Mouse (Mus musculus) CH12.LX (cell line): Measurements from ENCODE around the gene Dscaml1.

Experiments
- CHD1 ChIP-seq: IDR thresholded peaks from 2 replicates; pipeline ENCODE4 v1.6.1; 2012; ENCODE audit warnings: low read depth, low read length, improper control_type of control experiment, inconsistent platforms
- CTCF ChIP-seq, 2 experiments: IDR thresholded peaks in 1 of 2; conservative IDR thresholded peaks in 1 of 2; 2 replicates each; pipeline ENCODE4 v1.5.1; 2011 to 2012; ENCODE audit warnings: low read depth in 2 of 2, low read length in 2 of 2, improper control_type of control experiment in 1 of 2, inconsistent platforms in 1 of 2, mild to moderate bottlenecking in 1 of 2, moderate library complexity in 1 of 2
- E2F4 ChIP-seq: IDR thresholded peaks from 2 replicates; pipeline ENCODE4 v1.6.1; 2011; ENCODE audit warnings: low read depth, low read length, improper control_type of control experiment; ENCODE audit not compliant: insufficient replicate concordance
- ETS1 ChIP-seq: conservative IDR thresholded peaks from 2 replicates; pipeline ENCODE4 v1.6.1; 2012; ENCODE audit warnings: low read depth, mild to moderate bottlenecking, inconsistent platforms, low read length, improper control_type of control experiment, moderate library complexity
- GABPA ChIP-seq: IDR thresholded peaks from 2 replicates; pipeline ENCODE4 v1.6.1; 2012; ENCODE audit warnings: low read depth, low read length, improper control_type of control experiment, inconsistent platforms; ENCODE audit not compliant: insufficient replicate concordance
- MAFK ChIP-seq: IDR thresholded peaks from 2 replicates; pipeline ENCODE4 v1.6.1; 2011; ENCODE audit warnings: low read length, improper control_type of control experiment; ENCODE audit not compliant: insufficient replicate concordance
- MAX ChIP-seq: IDR thresholded peaks from 2 replicates; pipeline ENCODE4 v1.6.1; 2011; ENCODE audit warnings: low read length, improper control_type of control experiment
- POLR2A ChIP-seq: IDR thresholded peaks from 2 replicates; pipeline ENCODE4 v1.6.1; 2011; ENCODE audit warnings: low read depth, mild to moderate bottlenecking, improper control_type of control experiment, low read length
- SMC3 ChIP-seq: IDR thresholded peaks from 2 replicates; pipeline ENCODE4 v1.6.1; 2011; ENCODE audit warnings: low read depth, low read length, improper control_type of control experiment
- USF2 ChIP-seq: conservative IDR thresholded peaks from 2 replicates; pipeline ENCODE4 v1.6.1; 2011; ENCODE audit warnings: low read depth, low read length, improper control_type of control experiment
- ZC3H11A ChIP-seq: IDR thresholded peaks from 2 replicates; pipeline ENCODE4 v1.6.1; 2012; ENCODE audit warnings: low read depth, mild to moderate bottlenecking, inconsistent platforms, low read length, improper control_type of control experiment

GRCm38 (mm10) chr9:45519841-45520240 is 93.4 kb downstream of the Dscaml1 start:
- TF ChIP-seq MAFK: no peak
- TF ChIP-seq CHD1: no peak
- TF ChIP-seq CTCF (conservative IDR thresholded peaks at IDR 0.05 in 1 of 2, IDR thresholded peaks at IDR 0.05 in 1 of 2; ENCODE audit: low read depth in 2 of 2, low read length in 2 of 2): no peak
- TF ChIP-seq ZC3H11A: no peak
- no peak for TF ChIP-seq POLR2A
- TF ChIP-seq E2F4: no peak
- TF ChIP-seq USF2: no peak
- TF ChIP-seq GABPA: no peak
- TF ChIP-seq MAX: no peak
- TF ChIP-seq SMC3: no peak
- TF ChIP-seq ETS1: no peak; the same call in 1 of the 2 replicates
